Mouse (Mus musculus) thymus, postnatal 36 days (tissue): ENCODE results near the gene Fam210b.

Experiments
- DNase-seq, 2 experiments: peaks; one replicate each; pipeline ENCODE4 v3.0.0; 2022; ENCODE audit warnings: mixed read lengths in 2 of 2

Fam210b gene

DNA sequence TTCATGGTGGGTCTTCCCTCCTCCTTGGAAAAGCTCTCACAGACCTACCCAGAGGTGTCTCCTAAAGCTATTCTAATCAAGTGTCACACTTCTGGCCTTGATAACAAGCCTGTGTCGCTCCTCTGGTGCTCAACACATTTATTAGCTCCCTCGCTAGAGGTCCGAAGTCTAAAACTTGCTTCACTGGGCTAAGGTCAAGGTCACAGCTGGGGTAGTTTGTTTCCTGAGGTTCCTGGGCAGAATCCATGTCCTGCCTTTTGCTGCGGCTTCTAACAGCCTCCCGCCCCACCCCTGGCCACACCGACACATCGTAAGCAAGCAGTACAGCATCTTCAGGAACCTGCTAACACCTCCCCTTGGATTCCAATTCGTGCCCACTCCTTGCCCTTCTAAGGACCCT is 5.4 kb downstream of the Fam210b start:
- no peak for DNase-seq

DNA sequence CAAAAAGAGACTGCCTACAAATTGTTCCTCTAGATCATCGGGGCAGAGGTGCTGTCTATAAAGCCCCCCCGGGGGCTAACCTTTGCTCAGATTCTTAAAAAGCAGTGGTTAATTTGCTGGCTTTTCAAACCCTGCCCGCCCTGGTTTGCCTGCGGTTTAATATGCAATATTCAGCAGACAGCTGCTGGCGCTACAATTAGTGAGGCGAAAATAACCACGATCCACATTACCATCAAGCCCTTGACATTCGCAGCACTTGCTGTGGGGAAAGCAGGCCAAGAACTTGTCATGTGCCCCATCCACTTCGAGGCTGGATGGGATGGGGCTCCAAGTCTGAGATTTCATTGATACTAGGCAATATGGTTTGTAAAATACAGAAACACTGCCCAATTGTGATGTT is 7.9 kb downstream of the Fam210b start:
- no peak for DNase-seq

DNA sequence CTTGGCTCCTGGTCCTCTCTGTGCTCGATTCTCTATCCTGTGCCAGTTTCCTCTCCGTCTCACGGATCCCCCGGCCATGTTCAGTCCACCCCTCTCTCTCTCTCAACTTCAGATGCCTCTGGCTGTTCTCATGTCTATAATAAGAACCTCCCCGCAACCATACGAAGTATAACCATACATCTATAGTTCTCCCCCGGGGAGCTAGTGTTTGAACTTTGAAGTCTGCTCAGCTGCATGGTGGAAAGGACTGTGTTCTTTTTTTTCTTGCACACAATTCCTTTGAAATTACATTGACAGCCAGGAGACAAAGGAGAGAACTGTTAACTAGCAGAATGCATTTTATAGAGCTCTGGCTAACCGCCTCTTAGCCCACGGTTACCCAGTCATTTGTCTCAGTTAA is 9.4 kb downstream of the Fam210b start:
- DNase-seq = no peak

DNA sequence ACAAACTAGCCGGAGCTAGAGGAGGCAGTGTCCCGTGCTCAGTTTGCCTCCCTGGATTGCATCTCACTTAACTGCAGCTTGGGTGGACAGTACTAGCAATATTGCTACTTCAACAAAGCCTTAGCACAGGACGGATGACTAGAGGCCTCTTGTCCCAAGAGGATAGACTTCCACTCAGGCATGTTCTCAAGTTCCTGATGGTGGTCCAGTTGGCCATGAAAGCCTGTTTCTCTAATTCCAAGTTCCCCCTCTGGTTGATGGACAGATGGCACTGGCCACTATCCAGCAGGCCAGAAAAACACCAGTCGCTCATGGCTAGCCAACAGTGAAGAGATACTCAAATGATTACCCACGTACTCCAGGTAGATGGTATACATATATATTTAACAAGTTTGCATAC is 10.5 kb downstream of the Fam210b start:
- no peak for DNase-seq

DNA sequence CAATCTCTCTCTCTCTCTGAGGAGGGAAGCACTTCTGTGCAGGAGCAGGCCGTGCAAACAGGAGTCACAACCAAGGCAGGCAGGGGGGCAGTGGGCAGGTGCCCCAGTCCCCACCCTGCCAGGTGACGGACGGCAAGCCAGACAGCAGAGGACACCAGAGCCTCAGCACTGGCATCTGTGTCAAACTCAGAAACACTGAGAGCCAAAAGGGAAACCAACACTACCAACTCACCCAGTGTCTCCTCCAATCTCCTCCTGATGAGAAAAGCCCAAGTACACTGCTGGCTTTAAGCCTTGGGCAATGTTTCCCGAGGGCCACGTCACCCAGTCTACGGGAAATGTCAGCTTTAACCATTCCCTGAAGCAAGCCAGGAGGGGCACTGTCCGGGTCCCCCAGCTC is 17.8 kb downstream of the Fam210b start:
- no peak for DNase-seq

DNA sequence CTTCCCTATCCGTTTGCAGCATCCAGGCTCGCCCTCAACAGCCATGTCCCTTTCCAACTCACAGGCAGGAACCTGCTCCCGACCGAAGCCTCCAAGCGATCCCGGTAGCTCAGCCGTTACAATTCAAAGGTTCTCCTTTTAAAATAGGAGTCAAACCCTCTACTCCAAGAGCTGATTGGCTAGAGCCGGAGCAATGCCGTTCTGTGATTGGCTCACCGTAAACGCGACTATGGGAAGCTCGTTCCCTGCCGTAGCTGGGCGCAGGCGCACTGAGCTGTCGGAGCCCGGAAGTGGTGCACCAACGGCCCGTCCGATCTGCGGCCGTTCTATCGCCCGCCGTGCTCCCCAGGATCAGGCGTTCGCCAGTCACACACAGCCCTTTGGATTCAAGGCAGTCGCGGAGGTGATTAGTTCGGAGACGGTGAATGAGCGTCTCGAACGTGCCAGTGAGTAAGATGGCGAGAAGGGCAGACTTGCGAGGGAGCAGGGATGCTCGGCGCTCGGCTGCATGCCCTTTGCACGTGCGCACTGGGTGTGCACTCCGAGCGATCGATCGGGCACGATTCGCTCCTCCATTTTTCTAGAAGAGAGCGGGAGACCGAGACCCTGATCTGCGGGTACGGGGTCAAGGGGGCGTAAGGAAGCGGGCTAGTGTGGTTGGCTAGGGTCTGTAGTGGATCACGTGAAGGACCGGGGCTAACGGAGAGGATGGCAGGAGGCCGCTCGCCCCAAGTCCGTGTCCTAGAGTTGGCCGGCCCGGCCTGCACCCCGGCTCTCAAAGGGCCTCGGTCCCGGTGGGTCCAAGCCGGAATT is 25.3 kb downstream of the Fam210b start, which contains the start of the genes Aurka and Cstf1:
TSS of gene Aurka (minus strand) at position 125 of the 813 bp plus-strand sequence.
TSS of gene Cstf1 (plus strand) at position 271 of the 813 bp plus-strand sequence.
- peak; percentile 93 to 94 for DNase-seq

DNA sequence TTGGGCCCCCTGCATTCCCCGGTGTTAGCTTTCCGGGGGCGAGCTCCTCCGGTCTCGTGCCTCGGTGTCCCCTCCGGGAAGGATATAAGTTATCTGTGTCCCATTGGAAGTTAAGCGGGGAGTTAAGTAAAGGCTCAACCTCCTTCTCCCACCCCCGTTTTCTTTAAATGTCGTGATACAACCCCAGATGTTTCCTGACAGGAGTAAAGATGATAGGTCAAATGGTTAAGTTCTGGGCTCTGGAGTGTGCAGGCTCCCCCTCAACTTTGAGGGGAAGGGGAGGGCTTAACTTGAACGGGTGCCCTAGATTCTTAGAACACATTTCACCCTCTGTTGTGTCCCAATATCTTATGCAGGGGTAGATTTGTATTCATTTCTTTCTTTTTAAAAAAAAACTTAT is 25.9 kb downstream of the Fam210b start:
- no peak for DNase-seq

DNA sequence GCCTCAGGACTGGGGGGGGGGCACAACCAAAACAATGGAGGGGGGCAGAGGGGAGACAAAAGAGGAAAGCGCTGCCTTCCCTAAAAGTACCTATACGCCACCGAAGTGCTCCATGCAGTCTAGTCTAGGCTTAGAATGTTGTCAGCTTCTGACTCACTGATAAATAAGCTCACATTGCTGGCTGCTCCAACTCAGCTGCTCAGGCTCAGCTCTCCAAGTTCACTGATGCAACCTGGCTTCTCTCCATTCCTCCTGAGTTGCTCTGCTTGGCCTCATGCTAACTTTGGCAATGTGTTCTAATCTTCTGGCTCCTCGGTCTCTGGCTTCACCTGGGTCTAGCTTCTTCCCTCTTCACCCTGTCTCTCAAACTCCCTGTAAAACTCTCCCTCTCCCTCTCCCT is 31.2 kb downstream of the Fam210b start:
- no peak for DNase-seq

DNA sequence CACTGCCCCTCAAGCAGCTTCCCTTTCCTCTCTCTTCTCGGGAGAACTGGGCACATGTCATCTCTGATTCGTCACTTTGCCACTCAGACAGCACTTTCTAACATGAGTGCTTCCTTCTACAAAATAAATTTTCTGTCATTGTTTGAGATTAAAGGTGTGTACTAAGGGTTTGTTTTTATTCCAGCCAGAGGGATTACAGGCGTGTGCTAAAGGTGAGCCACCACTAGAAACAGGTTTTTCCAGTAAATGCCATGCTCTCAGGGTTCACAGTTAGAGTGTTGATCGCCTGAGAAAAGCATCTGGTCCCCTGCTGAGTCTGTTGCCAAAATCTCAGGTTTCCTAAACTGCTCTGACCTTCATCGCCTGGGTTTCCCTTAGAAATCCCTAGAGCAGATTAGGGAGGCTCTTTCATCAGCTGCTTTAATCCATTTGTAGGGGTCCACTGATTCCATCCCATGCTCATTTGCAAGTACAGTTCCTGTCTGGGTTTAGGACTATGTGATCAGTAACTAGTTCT is 31.7 kb downstream of the Fam210b start:
- no peak for DNase-seq

DNA sequence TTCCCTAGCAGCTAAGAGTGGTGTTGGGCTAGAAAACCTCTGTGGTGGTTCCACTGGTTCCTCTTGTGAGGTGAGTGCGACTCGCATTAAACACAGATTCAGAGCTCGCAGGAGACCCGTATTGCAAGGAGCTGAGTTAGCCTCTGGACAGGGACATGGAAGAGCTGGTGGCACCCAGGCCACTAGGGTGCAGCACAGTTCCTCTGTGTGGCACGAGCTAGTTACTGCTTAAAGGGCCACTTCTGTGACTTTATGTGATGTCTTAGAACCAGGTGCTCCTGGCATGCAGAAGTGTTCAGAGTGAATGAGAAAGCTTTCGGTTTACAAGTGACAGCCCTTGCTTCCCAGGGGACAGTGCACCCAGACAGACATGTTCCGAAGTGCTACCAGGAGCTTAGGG is 33.0 kb downstream of the Fam210b start:
- DNase-seq = peak; percentile 82 to 84

DNA sequence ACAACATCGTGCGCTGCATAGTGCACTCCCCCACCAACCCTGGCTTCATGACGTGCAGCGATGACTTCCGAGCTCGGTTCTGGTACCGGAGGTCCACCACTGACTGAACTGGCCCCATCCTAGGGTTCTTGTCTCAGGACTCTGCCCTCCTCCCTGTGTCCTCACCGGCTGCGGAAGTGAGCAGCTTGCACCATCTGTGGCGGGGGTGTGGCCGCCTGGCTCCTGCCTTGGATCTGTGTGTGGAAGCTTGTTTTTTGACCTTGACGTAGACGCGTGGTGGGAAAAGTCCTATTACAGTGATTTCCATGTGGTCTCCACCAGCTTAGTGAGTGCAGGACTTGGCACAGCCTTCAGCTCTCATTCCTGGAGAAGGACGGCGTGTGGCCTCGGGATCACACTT is 35.1 kb downstream of the Fam210b start:
- DNase-seq = peak in 1 of 2 experiments; percentile 31

DNA sequence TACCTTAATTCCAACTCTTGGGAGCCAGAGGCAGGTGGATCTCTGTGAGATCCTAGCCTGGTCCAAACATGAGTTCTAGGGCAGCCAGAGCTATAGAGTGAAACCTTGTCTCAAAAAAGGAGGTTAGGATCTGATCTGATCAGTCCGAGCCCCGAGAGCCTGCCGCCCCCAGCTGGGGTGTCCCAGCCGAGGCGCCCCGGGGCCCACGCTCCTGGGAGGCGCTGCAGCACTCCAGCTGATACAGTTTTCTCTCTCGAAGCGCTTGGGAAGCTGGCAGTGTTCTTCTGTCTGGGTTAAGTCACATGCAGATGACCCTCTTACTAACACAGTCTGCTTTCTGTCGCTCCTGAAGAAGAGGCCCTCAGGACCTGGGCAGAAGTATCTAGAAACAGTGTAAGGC is 36.0 kb downstream of the Fam210b start:
- DNase-seq = peak; percentile 58 to 70

DNA sequence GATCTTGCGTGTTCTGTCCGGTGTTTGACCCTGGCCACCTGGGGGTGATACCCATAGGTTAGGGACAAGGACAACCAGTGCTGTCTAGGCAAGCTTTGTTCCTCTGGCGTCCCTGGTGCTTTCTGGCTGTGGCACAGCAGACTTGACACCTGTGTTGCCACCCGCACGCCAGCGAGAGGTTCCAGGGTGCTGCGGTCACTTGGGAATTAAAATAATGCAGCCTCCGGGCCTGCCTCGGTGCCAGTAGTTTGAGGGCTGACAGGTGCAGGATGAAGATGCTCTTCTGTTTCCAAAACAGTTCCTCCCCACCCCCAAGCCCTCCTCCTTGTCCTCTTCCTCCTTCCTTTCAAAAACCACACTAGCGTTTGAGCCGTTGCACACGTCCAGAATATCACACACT is 36.5 kb downstream of the Fam210b start:
- peak; percentile 71 to 85 for DNase-seq

DNA sequence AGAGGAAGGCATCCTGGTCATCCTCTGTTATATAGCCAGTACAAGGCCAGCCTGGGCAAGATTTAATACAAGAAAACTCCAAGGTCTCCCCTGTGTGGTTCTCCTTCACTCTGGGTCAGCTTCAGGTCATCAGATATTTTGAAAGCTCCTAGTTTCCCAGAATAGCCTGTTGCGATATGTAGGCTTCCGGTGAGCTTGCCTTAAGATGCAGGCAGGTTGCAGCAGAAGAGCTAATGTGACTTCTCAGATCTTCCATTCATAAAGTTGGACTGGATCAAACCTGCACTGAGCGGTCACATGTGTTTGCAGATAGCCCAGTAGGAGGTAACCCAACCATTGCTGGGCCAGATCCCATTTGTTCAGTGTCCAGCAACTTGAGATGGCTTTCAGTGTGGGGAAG is 39.4 kb downstream of the Fam210b start:
- no peak for DNase-seq

DNA sequence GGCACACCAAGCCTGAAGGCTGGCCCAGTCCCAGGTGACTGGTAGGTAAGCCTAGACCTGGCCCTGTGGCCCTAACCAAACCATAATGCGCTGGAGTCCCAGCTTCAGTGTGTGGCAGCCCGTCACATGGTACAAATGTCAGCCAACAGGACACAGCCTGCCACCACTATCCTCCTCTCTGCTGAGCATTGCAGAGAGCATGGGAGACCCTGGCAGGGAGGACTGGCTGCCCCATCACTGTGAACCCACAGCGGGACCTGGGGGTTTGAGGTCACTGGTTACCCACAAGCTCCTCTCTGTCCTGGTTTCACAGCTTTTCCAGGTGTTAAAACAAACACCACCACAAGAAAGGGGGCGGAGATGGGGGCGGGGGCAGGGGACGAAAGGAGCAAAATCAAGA is 45.0 kb downstream of the Fam210b start:
- DNase-seq = peak; percentile 45 to 57

DNA sequence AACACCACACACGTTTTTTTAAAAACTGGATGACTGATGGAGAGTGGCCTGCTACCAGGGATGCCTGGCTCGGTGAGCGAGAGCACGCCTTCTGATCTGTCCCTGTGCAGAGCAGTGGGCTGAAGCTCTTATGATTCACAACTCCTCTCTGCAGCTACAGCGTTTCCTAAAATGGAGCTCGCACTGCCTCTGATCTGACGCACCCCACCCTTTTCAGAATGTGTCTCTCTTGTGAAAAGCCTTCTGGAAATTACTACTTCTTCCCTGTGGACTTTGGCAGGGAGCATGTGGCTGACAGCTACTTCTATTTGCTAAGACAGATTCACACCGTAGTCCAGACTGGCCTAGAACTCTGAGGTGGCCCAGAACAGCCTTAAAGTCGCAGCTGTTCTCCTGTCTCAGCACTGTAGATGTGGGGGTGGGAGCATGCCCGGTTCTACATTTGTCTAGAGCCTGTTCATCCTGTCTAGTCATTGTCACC is 46.7 kb downstream of the Fam210b start:
- peak; percentile 42 to 56 for DNase-seq

DNA sequence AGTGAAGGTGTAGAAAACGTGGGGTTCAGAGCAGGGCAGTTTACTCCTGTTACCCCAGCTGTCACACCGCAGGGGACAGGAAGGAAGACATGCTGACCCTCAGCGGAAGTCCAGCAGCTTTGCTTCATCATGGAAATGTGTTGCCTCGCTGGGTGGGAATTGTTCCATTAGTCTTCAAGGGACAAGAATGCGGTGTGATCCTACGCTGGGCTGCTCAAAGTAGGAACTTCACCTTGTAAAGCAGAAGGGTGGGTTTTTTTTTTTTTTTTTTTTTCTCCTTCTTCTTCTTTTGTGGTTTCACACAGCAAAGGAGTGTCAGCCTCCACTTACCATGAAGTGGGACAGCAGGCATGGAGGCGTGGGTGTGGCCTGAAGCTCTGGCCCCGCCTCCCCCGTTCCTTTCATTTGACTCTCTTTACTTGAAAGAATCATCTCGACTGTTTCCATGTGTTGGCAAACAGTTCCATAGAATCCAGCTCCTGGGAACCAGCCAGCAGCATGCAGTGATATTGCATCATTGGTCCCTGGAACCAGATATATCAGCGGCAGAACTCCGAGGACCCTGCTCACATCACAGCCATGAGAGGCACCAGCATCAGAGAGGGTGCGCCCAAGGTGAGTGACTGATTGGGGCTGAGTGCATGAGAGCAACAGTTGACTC is 48.2 kb downstream of the Fam210b start, which contains the start of gene Cass4:
TSS of gene Cass4 (plus strand) at position 404 of the 661 bp plus-strand sequence.
- DNase-seq = peak; percentile 78 to 79

DNA sequence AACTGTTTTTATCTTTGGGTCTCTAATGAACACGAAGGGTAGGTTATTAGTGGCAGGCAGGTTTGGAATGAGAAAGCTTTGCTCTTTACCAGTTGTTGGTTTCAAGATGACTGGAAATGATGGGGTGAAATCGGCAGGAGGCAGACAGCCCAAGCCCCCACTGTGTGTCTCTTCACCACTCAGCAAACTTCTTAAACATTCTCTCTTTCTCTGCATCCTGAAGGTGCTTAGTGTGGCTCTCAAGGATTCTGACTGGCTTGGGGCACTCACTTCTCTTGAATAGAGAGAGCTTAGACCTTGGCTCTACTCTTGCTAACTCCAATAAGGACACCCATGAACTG is 48.7 kb downstream of the Fam210b start:
- no peak for DNase-seq

DNA sequence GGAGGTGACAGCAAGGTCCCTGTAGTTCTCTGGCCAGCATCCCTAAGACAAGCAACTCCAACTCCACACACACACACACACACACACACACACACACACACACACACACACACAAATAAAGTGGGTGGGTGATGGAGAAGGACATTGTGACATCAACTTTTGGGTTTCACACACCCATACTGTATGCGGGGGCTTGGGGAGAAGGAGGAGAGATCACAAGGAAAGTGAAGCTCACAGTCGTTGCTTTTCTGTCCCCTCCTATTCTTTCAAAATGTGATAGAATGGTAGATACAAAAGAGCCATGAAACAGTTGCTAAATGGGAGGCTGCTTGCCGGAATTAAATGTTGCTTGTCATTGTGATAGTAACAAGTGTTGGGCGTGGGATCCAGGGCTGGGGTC is 49.3 kb downstream of the Fam210b start:
- DNase-seq = no peak

DNA sequence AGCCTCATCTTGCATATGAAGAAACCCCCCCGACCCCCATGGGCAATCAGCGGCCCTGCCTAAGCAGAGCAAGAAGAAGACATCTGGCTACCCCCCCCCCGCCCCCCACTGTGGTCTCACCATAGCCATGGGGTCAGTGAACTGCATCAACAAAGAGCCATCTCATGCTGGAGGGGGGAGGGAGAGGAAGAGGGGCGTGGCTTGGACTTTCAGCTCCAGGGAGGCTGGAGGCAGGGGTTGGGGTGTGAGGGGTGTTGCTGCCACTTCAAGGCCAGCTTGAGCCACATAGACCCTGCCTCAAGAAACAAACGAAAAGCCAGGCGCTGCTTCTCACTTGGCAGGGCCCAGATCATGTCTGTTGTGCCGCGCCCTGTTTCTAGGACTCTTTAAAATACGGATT is 50.6 kb downstream of the Fam210b start:
- no peak for DNase-seq

DNA sequence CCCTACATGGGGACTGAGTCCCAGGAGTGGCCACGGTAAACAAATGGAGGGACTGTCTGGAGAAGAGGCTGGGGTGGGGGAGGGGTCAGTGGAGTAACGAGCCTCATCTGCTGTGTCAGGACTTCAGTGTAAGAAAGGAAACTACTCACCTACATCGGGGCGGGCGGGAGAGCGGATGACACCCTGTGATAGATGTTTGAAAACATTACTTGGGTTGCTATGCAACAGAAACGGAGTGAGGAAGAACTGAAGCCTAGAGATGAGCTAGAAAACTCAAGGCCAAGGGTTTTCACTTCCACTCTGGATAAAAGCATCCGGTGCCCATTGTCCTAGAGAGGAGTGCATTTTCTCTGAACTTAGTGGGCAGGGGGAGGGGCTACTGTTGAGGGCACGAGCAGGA is 54.5 kb downstream of the Fam210b start:
- peak; percentile 38 to 59 for DNase-seq

DNA sequence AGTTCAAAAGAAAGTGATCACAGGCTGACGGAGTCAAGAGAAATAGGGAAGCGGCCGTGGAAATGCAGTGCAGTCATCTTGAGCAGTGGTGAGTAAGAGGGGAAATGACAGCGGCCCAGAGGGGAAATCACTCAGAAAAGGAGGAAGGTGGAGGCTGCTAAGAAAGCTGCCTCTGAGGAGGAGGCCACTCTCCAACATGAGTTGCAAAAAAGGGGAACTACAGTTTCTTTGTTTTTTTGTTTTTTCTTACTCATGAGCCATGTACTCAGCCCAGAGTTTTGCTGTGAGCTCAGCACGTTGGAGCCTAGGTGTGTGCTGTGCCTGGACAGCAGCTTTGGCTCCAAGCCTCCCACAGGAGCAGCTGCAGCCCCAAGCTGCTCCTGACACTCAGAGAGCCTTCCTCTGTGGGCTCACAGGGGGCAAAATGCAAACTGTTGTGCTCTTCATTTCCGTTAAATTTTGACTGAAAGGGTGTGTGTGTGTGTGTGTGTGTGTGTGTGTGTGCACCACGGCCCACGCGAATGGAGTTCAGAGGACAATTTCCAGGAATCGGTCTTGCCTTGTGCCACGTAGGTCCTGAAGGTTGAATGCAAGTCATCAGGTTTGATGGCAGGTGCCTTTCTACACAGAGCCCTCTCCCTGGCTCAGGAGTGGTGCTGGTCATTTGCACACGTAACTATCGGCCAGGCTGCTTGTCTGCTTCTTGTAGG is 55.9 kb downstream of the Fam210b start:
- peak; percentile 41 to 49 for DNase-seq

DNA sequence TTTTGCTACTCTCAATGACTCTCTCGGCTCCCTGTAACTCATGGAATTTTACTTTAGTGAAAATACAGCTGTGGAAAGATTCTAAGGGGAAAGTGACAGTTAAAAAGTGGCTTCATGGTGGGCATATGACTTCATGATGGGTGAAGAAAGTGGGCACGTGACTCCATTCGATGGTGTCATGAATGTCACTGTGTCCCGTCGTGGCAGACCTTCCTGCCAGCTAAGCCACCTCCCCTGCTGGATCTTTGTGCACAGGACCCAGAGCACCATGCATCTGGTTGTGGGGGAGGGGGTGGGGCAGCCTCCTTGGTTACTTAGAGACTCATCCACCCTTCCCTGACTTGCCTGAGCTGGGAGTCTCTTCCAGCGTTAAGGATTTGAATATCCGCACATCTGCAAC is 58.9 kb downstream of the Fam210b start:
- no peak for DNase-seq
